Mouse (Mus musculus) ES-Bruce4 (cell line): ENCODE measurements around the gene Trim72.

Experiments
- CTCF ChIP-seq: IDR thresholded peaks from one replicate; pipeline ENCODE4 v1.8.1; 2011; ENCODE audit warnings: low read depth, low read length
- POLR2A ChIP-seq: IDR thresholded peaks from one replicate; pipeline ENCODE4 v1.8.1; 2011; ENCODE audit warnings: low read length; ENCODE audit not compliant: insufficient read depth

DNA sequence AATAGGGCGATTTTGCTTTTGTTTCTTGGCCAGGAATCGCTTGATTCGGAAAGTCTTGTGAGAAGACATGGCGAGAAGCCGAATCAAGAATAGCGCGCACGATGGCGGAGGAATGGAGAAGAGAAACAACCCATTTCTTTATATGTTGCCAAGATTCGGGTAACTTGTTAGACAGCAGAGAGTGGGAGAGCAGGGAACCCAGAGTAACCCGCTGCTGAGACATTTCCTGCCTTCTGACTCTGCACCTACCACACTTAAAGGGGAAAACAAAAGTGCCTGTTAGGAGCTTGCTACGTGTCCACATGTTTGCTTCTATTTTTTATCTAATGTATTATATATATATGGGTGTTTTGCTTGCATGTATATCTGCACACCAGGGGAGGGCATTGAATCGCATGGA, 9.4 kb downstream of the Trim72 start:
- TF ChIP-seq POLR2A = no peak
- no peak for TF ChIP-seq CTCF
